Mouse (Mus musculus) neural tube, embryonic 15.5 days (tissue): Measurements from ENCODE around the gene Zswim7. TPM values are rescaled to one million over a fixed set of nuclear protein-coding genes. Genes with fewer than 3 reads are reported as not detected.

Source experiments
- ATAC-seq: fragments of 200-750 bp; cut with Nextera tagmentation; 2 replicates; pipeline ENCODE4 v1.8.0; 2017; ENCODE audit warnings: mild to moderate bottlenecking, moderate TSS enrichment, moderate library complexity; ENCODE audit not compliant: low FRiP score
- H3K27ac ChIP-seq: fragments of 300-500 bp; sonication (generic); replicated peaks from 2 replicates; pipeline ENCODE4 v1.5.1; 2015; ENCODE audit warnings: mild to moderate bottlenecking, inconsistent platforms
- H3K27me3 ChIP-seq: fragments of 300-500 bp; sonication (generic); replicated peaks from 2 replicates; pipeline ENCODE4 v1.6.1; 2015; ENCODE audit warnings: inconsistent platforms
- H3K36me3 ChIP-seq: fragments of 300-500 bp; sonication (generic); 2 replicates; pipeline ENCODE4 v1.6.1; 2015; ENCODE audit warnings: inconsistent platforms
- H3K4me1 ChIP-seq: fragments of 300-500 bp; sonication (generic); 2 replicates; pipeline ENCODE4 v1.6.1; 2015; ENCODE audit warnings: inconsistent platforms
- H3K4me2 ChIP-seq: fragments of 300-500 bp; sonication (generic); 2 replicates; pipeline ENCODE4 v1.6.1; 2015; ENCODE audit warnings: inconsistent platforms, mild to moderate bottlenecking, moderate library complexity
- H3K4me3 ChIP-seq: fragments of 300-500 bp; sonication (generic); replicated peaks from 2 replicates; pipeline ENCODE4 v1.5.1; 2015; ENCODE audit warnings: mild to moderate bottlenecking, inconsistent platforms
- H3K9ac ChIP-seq: fragments of 300-500 bp; sonication (generic); replicated peaks from 2 replicates; pipeline ENCODE4 v1.6.1; 2015; ENCODE audit warnings: mild to moderate bottlenecking, inconsistent platforms
- H3K9me3 ChIP-seq: fragments of 300-500 bp; sonication (generic); replicated peaks from 2 replicates; pipeline ENCODE4 v1.6.1; 2016; ENCODE audit warnings: inconsistent platforms
- WGBS: fragments of 180-500 bp; shearing (Covaris S2); methylation state at CpG from one replicate; pipeline ENCODE4 v1.1.7; 2015; ENCODE audit warnings: mixed read lengths; 5-methylcytosine and 5-hydroxymethylcytosine counted together
- polyA plus RNA-seq: library from polyadenylated mRNA; unstranded; fragments of >200 nt; fragmentation: Nextera tagmentation; extraction: Ambion mirVana; gene quantifications from 2 replicates; pipeline ENCODE4 v1.2.1, GENCODE M21; 2015

Zswim7 gene
- polyA plus RNA-seq, 1 experiment from 2014 or later, result 19.4 TPM

DNA sequence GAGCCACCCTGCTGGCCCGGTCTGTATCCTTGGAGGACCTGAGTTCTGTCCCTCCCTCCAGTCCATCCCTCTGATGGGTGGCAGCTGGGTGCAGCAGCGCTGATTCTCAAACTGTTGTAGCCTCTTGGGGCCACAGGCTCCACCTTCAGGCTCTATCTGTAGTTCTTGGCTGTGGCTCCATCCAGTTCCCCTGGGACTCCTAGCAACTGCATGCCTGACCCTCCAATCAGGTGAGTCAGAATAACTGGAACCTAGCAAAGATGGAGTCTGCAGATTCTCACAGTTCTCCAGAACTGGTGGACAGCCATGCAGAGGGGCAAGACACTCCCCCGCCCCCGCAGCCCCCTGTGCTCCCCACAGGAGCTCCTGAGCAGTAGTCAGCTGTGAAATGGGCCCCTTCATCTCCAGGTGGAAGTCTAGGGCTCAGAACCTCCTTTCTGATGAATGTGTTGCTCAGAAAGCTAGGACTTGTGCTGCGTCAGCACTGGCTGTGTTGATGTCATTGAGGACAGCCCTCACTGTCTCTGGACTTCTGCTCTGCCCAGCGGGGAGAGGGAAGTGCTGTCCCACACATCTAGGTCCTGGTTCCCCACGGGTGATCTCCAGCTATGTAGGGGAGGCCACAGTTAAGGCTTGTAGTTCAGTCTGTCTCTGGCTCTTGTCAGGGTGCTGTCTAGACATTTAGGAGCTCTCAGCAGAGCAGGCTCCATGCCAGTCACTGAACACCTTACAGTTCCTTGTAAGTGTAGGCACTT is 60.2 kb downstream of the Zswim7 start:
- WGBS, result 86% methylated on average over 7 of the region's 7 CpGs
- no peaks in the 10 kb centered on the region for H3K36me3 ChIP-seq
- H3K9me3 ChIP-seq, result no peaks in the 10 kb centered on the region
- H3K4me2 ChIP-seq, result no peak overlapping the region
- H3K27ac ChIP-seq, result no peak overlapping the region
- H3K9ac ChIP-seq, result no peak overlapping the region
- no peak for ATAC-seq
- H3K27me3 ChIP-seq, result no peaks in the 10 kb centered on the region
- no peak overlapping the region for H3K4me3 ChIP-seq
- H3K4me1 ChIP-seq, result no peaks in the 10 kb centered on the region

DNA sequence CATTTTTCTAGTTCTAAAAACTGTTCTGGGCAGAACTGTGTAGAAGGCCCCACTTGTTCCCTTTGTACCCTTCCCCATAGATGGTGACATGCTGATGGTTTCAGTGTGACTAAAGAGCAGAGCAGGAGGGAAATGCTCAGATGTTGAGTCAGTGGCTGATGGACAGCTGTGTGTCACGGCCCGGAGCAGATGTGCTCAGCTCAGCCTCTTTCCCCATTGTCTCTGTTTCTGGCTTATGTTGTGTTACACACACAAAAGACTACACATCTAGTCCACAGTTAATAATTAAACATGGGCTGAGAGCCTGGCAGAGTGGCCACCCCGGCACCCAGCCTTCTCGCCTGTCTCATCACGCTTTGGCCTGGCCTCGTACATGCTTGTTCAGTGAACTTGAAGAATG is 63.4 kb downstream of the Zswim7 start:
- WGBS, result 56% methylated on average over 6 of the region's 6 CpGs
- Histone ChIP-seq H3K9ac (no peak overlapping the region), H3K36me3 (no peaks in the 10 kb centered on the region), H3K9me3 (no peaks in the 10 kb centered on the region), H3K27ac (no peak overlapping the region), H3K27me3 (no peaks in the 10 kb centered on the region), H3K4me2 (no peak overlapping the region), H3K4me3 (no peak overlapping the region), H3K4me1 (no peaks in the 10 kb centered on the region)
- no peak for ATAC-seq

Other genes starting within 250 kb of the Zswim7 start
- 7.1 and 7.5 TPM in 2 replicates for gene Adora2b, start 32.4 kb downstream of the Zswim7 start, polyA plus RNA-seq
- 43.8 and 50.6 TPM in 2 replicates for gene Ttc19, start 98 bp upstream of the Zswim7 start, polyA plus RNA-seq
- gene Pigl, start 177.1 kb upstream of the Zswim7 start, polyA plus RNA-seq, result 9.8 and 11.4 TPM in 2 replicates
- gene Ncor1, start 177.2 kb upstream of the Zswim7 start, polyA plus RNA-seq, result 170 and 174 TPM in 2 replicates